Mouse (Mus musculus) spleen, adult 2 months (tissue): Measurements from ENCODE around the gene Prelp.

Experiments
- CTCF ChIP-seq: fragments of 200-500 bp; IDR thresholded peaks from 2 replicates; pipeline ENCODE4 v1.5.1; 2011; ENCODE audit warnings: mild to moderate bottlenecking, inconsistent platforms; ENCODE audit not compliant: insufficient read depth, insufficient read length, insufficient replicate concordance; ENCODE audit errors: extremely low read depth
- POLR2A ChIP-seq: fragments of 200-500 bp; IDR thresholded peaks from 2 replicates; pipeline ENCODE4 v1.6.1; 2011; ENCODE audit warnings: low read depth, low read length, inconsistent platforms

- TF ChIP-seq CTCF (no peak), POLR2A (no peak)
Measured at GRCm38 (mm10) chr1:133913018-133913417, 8.2 kb downstream of the Prelp start.
